Mouse (Mus musculus) midbrain, postnatal 0 days (tissue): ENCODE data around the gene Eif4h. TPM values are rescaled to one million over a fixed set of nuclear protein-coding genes. Genes with fewer than 3 reads are reported as not detected.
A peak's percentile ranks its signal among the peaks of the same experiment; 100 is the strongest.

Experiments used
- ATAC-seq: fragments of 200-750 bp; cut with Nextera tagmentation; 2 replicates; pipeline ENCODE4 v1.8.0; 2017; ENCODE audit warnings: moderate number of reproducible peaks, mild to moderate bottlenecking, moderate TSS enrichment, moderate library complexity; ENCODE audit not compliant: low FRiP score
- DNase-seq: peaks from one replicate; pipeline ENCODE4 v3.0.0-alpha.2; 2015; ENCODE audit warnings: low spot score
- H3K27ac ChIP-seq: fragments of 300-500 bp; sonication (generic); 2 replicates; pipeline ENCODE4 v1.5.1; 2014; ENCODE audit warnings: low read depth, mild to moderate bottlenecking, low read length, mixed read lengths
- H3K27me3 ChIP-seq: fragments of 300-500 bp; sonication (generic); 2 replicates; pipeline ENCODE4 v1.6.1; 2014; ENCODE audit warnings: low read length, control low read depth, mixed read lengths; ENCODE audit not compliant: insufficient read depth
- H3K36me3 ChIP-seq: fragments of 300-500 bp; sonication (generic); 2 replicates; pipeline ENCODE4 v1.6.1; 2014; ENCODE audit warnings: low read length, control low read depth, mixed read lengths; ENCODE audit not compliant: insufficient read depth
- H3K4me1 ChIP-seq: fragments of 300-500 bp; sonication (generic); 2 replicates; pipeline ENCODE4 v1.6.1; 2014; ENCODE audit warnings: mild to moderate bottlenecking, control low read depth, antibody characterized with exemption, low read length, mixed read lengths; ENCODE audit not compliant: insufficient read depth
- H3K4me2 ChIP-seq: fragments of 300-500 bp; sonication (generic); 2 replicates; pipeline ENCODE4 v1.6.1; 2014; ENCODE audit warnings: low read depth, mild to moderate bottlenecking, low read length, mixed read lengths; ENCODE audit not compliant: poor library complexity, severe bottlenecking
- H3K4me3 ChIP-seq: fragments of 300-500 bp; sonication (generic); 2 replicates; pipeline ENCODE4 v1.5.1; 2014; ENCODE audit warnings: low read depth, mild to moderate bottlenecking, low read length, moderate library complexity
- H3K9ac ChIP-seq: fragments of 300-500 bp; sonication (generic); replicated peaks from 2 replicates; pipeline ENCODE4 v1.6.1; 2014; ENCODE audit warnings: mild to moderate bottlenecking, low read length, moderate library complexity, mixed read lengths; ENCODE audit not compliant: poor library complexity, severe bottlenecking
- H3K9me3 ChIP-seq: fragments of 300-500 bp; sonication (generic); 2 replicates; pipeline ENCODE4 v1.6.1; 2016; ENCODE audit warnings: low read length, control low read depth
- CTCF ChIP-seq: IDR thresholded peaks from 2 replicates; pipeline ENCODE4 v1.5.1; 2016; ENCODE audit warnings: antibody characterized with exemption, mild to moderate bottlenecking
- WGBS: fragments of 180-500 bp; shearing (Covaris S2); extraction: QIAGEN DNeasy Blood & Tissue Kit; methylation state at CpG from one replicate; pipeline ENCODE4 v1.1.7; 2014; 5-methylcytosine and 5-hydroxymethylcytosine counted together
- microRNA-seq: library from miRNA; unstranded; fragments of <30 nt; microRNA quantifications from one replicate; pipeline ENCODE4, GENCODE M21; 2016; ENCODE audit warnings: borderline number of aligned reads
- polyA plus RNA-seq: library from polyadenylated mRNA; unstranded; fragments of >200 nt; fragmentation: Nextera tagmentation; extraction: Ambion mirVana; gene quantifications from 2 replicates; pipeline ENCODE4 v1.2.1, GENCODE M21; 2015
- total RNA-seq: library from RNA; depleted of rRNA; stranded (reverse); fragments of >200 nt; gene quantifications from 2 replicates; pipeline ENCODE4 v1.2.3, GENCODE M21; 2014; rRNA removed

Gene Eif4h
- total and polyA plus RNA-seq, 2 experiments from 2014 or later, result 302 to 435 TPM

- DNase-seq (no peak), ATAC-seq (no peak)
- Histone ChIP-seq H3K36me3 (no peaks in the 10 kb centered on the region), H3K9me3 (no peaks in the 10 kb centered on the region), H3K4me1 (0 out of 2 replicates have a peak, but pooled peaks cover 3% of the 10 kb centered on the region), H3K4me2 (no peak overlapping the region), H3K4me3 (no peak overlapping the region), H3K9ac (no peak overlapping the region), H3K27ac (no peak overlapping the region), H3K27me3 (no peaks in the 10 kb centered on the region)
- WGBS, result 80% methylated on average over 14 of the region's 14 CpGs
- peak; percentile 32 for TF ChIP-seq CTCF
These were observed 62.6 kb downstream of the Eif4h start for GRCm38 (mm10) chr5:134576517-134577220.

GRCm38 (mm10) chr5:134575833-134576232 is 63.5 kb downstream of the Eif4h start:
- ATAC-seq, result no peak
- TF ChIP-seq CTCF, result no peak
- Histone ChIP-seq H3K9me3 (no peaks in the 10 kb centered on the region), H3K27ac (no peak overlapping the region), H3K4me1 (0 out of 2 replicates have a peak, but pooled peaks cover 3% of the 10 kb centered on the region), H3K27me3 (no peaks in the 10 kb centered on the region), H3K4me2 (no peak overlapping the region), H3K9ac (no peak overlapping the region), H3K36me3 (no peaks in the 10 kb centered on the region), H3K4me3 (no peak overlapping the region)
- WGBS, result 94% methylated on average over 5 of the region's 5 CpGs
- DNase-seq, result no peak

- Histone ChIP-seq H3K9me3 (no peaks in the 10 kb centered on the region), H3K9ac (no peak overlapping the region), H3K27me3 (no peaks in the 10 kb centered on the region), H3K36me3 (no peaks in the 10 kb centered on the region), H3K4me3 (peak overlapping the region; percentile 48), H3K27ac (no peak overlapping the region), H3K4me2 (peak overlapping the region; percentile 90), H3K4me1 (0 out of 2 replicates have a peak, but pooled peaks cover 3% of the 10 kb centered on the region)
- TF ChIP-seq CTCF, result no peak
- ATAC-seq, result no peak
- no peak for DNase-seq
- WGBS, result 48% methylated on average over 10 of the region's 10 CpGs
These were observed 66.6 kb downstream of the Eif4h start for GRCm38 (mm10) chr5:134572508-134573214.

- H3K4me3 ChIP-seq, result peak overlapping the region; percentile 48
- 1% methylated on average over 23 of the region's 23 CpGs for WGBS
- TF ChIP-seq CTCF, result no peak
- 0 out of 2 replicates have a peak overlapping the region, but pooled peaks have one; percentile 57 for H3K27ac ChIP-seq
- H3K4me1 ChIP-seq, result 0 out of 2 replicates have a peak, but pooled peaks cover 3% of the 10 kb centered on the region
- ATAC-seq, result peak; percentile 63
- no peaks in the 10 kb centered on the region for H3K36me3 ChIP-seq
- H3K9ac ChIP-seq, result peak overlapping the region; percentile 47
- no peaks in the 10 kb centered on the region for H3K9me3 ChIP-seq
- peak overlapping the region; percentile 90 for H3K4me2 ChIP-seq
- peak; percentile 87 for DNase-seq
- H3K27me3 ChIP-seq, result no peaks in the 10 kb centered on the region
These were observed 67.4 kb downstream of the Eif4h start for GRCm38 (mm10) chr5:134571730-134572507.

Small RNA genes within 50 kb of the gene (microRNA-seq; reads per million reads assigned to microRNA genes)
- gene Mir7228, result not detected

Other genes with a start within 250 kb of the Eif4h start
- gene Gtf2ird1, start 182.8 kb downstream of the Eif4h start, total RNA-seq, result 53.4 and 69.5 TPM in 2 replicates
- gene Gtf2ird1, start 182.8 kb downstream of the Eif4h start, polyA plus RNA-seq, result 50.9 and 54.3 TPM in 2 replicates
- gene Clip2, start 87.1 kb downstream of the Eif4h start, total RNA-seq, result 148 and 153 TPM in 2 replicates
- 13.1 TPM in 2 replicates for gene Clip2, start 87.1 kb downstream of the Eif4h start, polyA plus RNA-seq
- gene Syna, start 79.3 kb downstream of the Eif4h start, total RNA-seq, result not detected in 2 replicates
- gene Syna, start 79.3 kb downstream of the Eif4h start, polyA plus RNA-seq, result 0.93 and 1.1 TPM in 2 replicates
- 58.1 and 87.6 TPM in 2 replicates for gene Rfc2, start 58.1 kb downstream of the Eif4h start, total RNA-seq
- 155 and 157 TPM in 2 replicates for gene Rfc2, start 58.1 kb downstream of the Eif4h start, polyA plus RNA-seq
- gene Lat2, start 24.5 kb downstream of the Eif4h start, total RNA-seq, result 0.44 and 2.8 TPM in 2 replicates
- gene Lat2, start 24.5 kb downstream of the Eif4h start, polyA plus RNA-seq, result 1.6 and 2.2 TPM in 2 replicates
- gene Limk1, start 49.1 kb upstream of the Eif4h start, total RNA-seq, result 72.9 and 76.5 TPM in 2 replicates
- 15.5 and 16.7 TPM in 2 replicates for gene Limk1, start 49.1 kb upstream of the Eif4h start, polyA plus RNA-seq
- gene Eln, start 107.8 kb upstream of the Eif4h start, total RNA-seq, result 27.7 and 35.8 TPM in 2 replicates
- 35.0 and 36.2 TPM in 2 replicates for gene Eln, start 107.8 kb upstream of the Eif4h start, polyA plus RNA-seq